Mouse (Mus musculus): Measurements from ENCODE around the gene Nol10. TPM values are rescaled to one million over a fixed set of nuclear protein-coding genes. Genes with fewer than 3 reads are reported as not detected.

Nol10 gene
- total RNA-seq, 1 experiment from 2014 or later: 23.1 TPM

DNA sequence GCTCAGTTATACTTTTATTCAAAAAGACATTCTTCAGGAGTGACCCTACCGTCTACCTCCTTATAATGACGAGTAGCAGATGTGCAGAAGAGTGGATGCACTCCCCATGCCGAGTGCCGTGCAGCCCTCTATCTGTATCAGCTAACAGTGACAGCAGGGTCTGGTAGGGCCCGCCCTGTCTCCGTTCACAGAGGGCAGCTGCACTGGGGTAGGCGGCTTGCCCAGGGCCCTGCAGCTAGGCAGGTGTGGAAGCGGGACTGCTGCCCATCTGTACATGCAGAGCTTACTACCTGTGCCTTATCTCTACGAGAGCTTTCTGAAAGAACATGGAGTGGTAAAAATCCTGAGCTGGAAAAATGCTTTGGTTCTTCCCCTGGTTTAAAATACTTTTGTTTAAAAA is 11.8 kb downstream of the Nol10 start:
- ATAC-seq (replicated peaks; ENCODE audit: low read depth, poor library complexity, severe bottlenecking): no peak

GRCm38 (mm10) chr12:17360650-17361049 is 12.4 kb downstream of the Nol10 start:
- ATAC-seq (replicated peaks; ENCODE audit: low read depth, poor library complexity, severe bottlenecking): no peak

- no peak for ATAC-seq (replicated peaks; ENCODE audit: low read depth, poor library complexity, severe bottlenecking)
These were observed 14.1 kb downstream of the Nol10 start for GRCm38 (mm10) chr12:17362316-17362715.

- ATAC-seq (replicated peaks; ENCODE audit: low read depth, poor library complexity, severe bottlenecking): peak; percentile 97
These were observed 18.7 kb downstream of the Nol10 start for GRCm38 (mm10) chr12:17366981-17367380.

- ATAC-seq (replicated peaks; ENCODE audit: low read depth, poor library complexity, severe bottlenecking): no peak
These were observed 20.9 kb downstream of the Nol10 start for GRCm38 (mm10) chr12:17369111-17369510.

DNA sequence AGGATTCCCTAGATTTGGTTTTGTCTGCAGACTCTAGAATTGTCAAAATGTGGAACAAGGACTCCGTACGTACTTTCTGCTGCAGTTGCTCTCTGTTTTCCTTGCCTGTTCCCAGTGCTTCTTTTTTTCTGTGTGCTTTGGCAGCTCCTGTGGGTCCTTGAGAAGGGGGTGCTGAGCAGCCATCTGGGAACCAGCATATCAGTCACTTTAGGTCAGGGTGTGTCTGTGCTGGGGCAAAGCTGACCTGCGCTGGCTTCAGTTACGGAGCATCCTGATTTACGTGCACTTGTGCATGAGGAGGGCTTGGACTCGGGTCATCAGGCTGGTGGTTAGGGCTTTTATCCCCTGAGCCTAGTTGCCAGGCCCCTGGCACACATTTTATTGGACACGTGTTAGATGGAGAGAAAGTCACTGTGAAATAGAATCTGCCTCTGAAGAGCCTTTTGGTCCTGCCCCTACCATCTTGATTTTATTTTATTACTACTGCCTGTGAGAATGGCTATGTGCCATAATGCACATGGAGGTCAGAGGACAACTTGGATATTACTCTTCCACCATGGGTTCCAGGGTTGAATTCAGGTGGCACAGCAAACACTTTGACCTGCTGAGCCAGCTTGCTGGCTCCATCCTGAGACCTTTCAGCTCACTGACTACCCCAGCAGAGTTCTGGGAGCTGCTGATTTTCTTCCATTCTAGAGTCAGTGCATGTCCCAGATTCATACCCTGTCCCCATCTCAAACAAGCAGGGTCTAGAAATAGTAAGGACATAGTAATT is 21.5 kb downstream of the Nol10 start:
- no peak for ATAC-seq (replicated peaks; ENCODE audit: low read depth, poor library complexity, severe bottlenecking)

DNA sequence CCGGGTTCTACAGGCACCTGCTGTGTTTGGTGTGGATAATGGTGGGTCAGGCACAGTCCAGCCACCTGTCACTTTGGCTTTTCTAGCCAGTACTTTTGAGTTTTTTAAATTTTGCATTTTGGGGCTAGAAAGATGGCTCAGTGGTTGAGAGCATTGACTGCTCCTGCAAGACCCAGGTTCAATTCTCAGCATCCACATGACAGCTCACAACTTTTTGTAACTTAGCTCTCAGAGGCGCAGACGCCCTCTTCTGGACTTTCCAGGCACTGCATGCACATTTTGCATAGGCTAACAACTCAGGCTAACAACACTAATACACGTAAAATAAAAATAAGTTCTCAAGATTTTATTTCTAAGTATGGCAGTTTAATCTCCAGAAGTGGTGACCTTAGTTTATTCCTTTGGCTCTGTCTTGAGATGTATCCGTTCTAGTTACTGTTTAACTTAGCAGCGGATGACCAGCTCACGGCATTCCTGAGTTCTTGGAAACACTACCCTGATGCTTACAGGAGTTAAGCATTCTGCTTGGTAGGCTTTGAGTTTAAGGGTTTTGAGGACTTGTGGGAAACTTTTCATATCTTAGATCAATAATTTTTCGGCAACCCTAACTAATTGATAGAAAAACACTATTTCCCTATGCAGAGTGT is 23.5 kb downstream of the Nol10 start:
- ATAC-seq (replicated peaks; ENCODE audit: low read depth, poor library complexity, severe bottlenecking): peak; percentile 23; the same call in 1 of the 2 replicates

DNA sequence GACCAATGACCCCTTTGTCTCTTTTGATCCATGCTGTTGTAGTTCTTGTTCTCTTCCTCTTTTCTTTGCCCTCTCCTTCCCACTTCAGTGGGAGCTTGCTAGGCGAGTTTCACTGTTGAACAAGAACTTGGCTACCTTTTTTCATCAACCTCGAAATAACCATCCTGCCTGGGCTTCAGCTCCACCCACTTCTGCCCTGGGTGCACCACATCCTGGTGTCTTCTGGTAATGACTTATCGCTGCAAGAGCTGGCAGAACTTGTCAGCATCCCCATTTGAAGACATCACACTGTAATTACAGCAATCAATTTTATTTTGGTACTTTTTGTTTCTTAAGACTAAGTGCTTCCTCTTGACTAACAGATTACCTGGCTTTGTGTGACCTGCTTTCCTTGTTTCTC is 24.4 kb downstream of the Nol10 start:
- peak; percentile 37; the same call in 1 of the 2 replicates for ATAC-seq (replicated peaks; ENCODE audit: low read depth, poor library complexity, severe bottlenecking)

GRCm38 (mm10) chr12:17373470-17373975 is 25.3 kb downstream of the Nol10 start:
- ATAC-seq (replicated peaks; ENCODE audit: low read depth, poor library complexity, severe bottlenecking): no peak

- ATAC-seq (replicated peaks; ENCODE audit: low read depth, poor library complexity, severe bottlenecking): no peak
These were observed 27.0 kb downstream of the Nol10 start for GRCm38 (mm10) chr12:17375243-17375642.

DNA sequence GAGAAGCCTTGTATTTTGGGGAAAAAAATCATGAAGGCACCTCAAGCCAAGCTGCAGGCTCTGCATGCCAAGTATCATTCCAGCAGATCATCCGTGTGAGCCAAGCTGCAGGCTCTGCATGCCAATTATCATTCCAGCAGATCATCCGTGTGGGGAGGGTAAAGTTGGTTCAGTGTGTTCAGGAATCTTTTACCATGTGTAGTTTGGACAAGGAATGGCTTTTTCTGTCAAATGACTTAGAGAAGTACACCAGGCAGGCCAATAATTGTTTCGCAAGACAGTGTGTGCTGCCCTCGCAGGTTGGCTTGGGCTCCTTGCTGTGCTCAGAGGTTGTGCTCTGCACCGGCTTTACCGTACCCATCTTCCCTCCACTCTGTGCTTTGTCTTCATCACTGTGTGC is 28.3 kb downstream of the Nol10 start:
- ATAC-seq (replicated peaks; ENCODE audit: low read depth, poor library complexity, severe bottlenecking): no peak

- ATAC-seq (replicated peaks; ENCODE audit: low read depth, poor library complexity, severe bottlenecking): no peak
These were observed 32.7 kb downstream of the Nol10 start for GRCm38 (mm10) chr12:17380991-17381390.

DNA sequence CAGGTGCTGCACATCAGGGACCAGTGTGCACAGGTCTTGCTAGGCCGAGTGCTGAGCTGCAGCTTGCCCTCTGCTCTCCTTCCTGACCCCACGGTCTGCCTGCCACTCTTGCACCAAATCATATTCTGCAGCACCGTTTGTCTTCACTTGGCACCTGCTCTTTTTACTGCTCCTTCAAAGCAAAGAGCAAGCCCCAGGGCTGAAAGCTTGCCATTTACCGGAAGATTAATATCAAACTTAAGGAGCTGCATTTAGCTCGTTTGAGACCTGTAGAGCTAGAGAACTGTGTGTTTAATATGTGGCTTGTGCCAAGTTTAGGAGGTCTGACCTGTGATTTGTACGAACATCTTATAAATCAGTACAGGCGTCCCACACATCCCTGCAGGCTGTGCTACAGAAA is 34.5 kb downstream of the Nol10 start:
- ATAC-seq (replicated peaks; ENCODE audit: low read depth, poor library complexity, severe bottlenecking): no peak

DNA sequence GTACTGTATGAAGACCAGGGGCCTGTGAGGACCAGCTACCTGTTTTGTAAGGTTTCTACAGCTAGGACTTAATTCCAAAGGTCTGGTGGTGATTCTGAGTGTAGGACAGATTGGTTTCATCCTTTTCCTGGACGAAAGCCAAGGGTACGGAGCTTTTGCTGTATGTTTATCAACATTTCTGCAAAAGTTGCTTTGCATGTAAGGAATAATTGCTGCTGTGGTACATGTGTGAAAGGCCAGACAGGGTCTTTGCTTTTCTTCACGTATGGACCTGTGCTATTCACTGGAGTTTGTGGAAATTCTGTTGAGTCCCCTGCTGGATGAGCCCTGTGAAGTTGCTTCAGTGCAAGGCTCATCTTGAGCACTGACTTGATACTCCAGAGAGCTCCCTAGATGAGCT is 38.6 kb downstream of the Nol10 start:
- ATAC-seq (replicated peaks; ENCODE audit: low read depth, poor library complexity, severe bottlenecking): no peak

- no peak for ATAC-seq (replicated peaks; ENCODE audit: low read depth, poor library complexity, severe bottlenecking)
These were observed 39.3 kb downstream of the Nol10 start for GRCm38 (mm10) chr12:17387332-17388135.

- no peak for ATAC-seq (replicated peaks; ENCODE audit: low read depth, poor library complexity, severe bottlenecking)
These were observed 39.8 kb downstream of the Nol10 start for GRCm38 (mm10) chr12:17388136-17388437.

DNA sequence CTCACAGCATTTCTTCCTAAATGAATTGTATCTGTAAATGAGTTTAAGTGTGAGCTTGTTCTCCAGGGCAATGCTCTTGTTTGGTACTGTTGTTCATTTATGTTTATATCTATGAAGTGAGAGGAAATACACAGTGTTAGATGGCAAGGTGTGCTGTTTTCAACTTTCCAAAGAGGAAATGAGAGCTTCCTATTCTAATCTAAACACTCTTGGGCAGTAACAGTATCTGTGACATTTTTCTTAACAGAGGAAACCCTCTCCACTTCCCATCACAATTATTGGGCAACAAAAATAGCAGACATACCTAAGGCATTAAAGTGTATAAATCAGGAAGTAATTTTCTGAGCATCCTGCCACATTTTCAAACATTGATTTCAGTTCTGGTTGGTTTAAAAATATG is 41.8 kb downstream of the Nol10 start:
- 0 out of 2 replicates have a peak, but pooled peaks have one; percentile 39 for ATAC-seq (replicated peaks; ENCODE audit: low read depth, poor library complexity, severe bottlenecking)

DNA sequence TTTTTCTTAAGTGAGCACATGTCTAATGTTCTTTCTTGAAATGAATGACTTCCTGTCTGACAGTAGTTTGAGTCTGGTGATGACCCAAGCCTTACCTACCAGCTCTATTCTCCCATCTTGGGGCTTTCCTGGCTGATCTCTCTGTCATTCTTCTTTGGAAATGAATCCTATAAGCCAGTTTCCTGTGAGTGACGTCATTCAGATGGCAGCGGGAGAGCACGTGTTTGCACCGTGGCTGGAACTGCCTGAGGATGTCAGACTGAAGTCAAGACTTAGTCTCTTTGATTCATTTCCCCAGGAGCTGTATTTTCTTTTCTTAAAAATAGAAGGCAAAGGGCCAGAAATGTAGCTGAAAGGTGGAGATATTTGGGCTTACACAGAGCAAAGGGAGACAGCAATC is 42.3 kb downstream of the Nol10 start:
- ATAC-seq (replicated peaks; ENCODE audit: low read depth, poor library complexity, severe bottlenecking): no peak

DNA sequence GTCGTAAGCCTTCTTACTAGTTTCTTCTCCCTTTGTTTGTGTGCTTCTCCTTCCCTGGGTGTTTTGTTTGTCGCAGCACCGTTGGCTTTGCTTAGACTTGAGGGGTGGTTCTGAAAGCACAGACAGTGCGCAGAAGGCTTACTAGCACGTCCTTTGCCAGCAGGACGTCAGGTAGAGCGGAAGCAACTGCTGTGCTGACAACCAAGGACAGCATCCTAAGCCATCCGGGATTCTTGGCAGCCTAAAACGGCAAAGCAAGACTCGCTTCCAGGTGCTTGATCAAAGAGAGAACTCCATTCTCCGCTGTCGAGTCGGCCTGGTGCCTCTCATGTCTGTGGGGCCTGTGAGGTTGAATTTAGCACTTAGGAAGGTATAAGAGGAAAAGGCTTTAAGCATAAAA is 44.9 kb downstream of the Nol10 start:
- ATAC-seq (replicated peaks; ENCODE audit: low read depth, poor library complexity, severe bottlenecking): no peak

DNA sequence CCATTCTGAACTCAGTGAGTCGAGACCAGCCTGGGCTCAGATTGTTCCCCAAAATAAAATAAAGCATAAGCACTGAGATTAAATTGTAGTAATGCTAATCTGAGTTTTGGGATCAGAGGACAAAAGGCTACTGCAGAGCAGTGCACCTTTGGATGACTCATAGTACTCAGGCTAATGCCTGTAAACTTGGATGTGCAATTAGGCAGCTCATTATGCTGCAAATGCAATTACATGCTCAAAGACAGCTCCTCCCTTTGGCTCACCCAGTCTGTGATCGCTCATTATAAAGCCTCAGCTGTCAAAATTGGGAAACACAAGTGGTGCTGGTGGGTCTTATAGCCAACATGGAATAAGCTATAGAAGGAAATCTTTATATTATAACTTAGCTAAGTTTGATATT is 48.9 kb downstream of the Nol10 start:
- ATAC-seq (replicated peaks; ENCODE audit: low read depth, poor library complexity, severe bottlenecking): no peak

DNA sequence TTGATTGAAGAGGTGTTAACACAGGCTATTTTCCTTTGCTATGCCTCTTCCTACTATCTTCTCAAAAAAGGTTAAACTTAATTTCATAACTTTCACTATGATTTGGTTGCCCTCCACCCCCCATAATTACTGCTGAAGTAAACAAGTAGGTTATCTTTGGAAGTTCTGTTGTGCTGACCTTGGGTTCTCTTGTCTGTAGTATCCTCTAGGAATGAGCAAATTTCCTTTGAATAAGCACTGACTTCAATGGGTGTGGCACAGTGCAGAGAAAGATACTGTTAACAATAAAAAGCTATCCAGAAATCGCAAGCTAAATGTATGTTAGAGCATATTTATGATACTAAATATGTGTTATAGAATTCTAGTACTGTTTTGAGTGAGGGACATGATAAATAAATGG is 53.2 kb downstream of the Nol10 start:
- no peak for ATAC-seq (replicated peaks; ENCODE audit: low read depth, poor library complexity, severe bottlenecking)
